Mouse (Mus musculus) layer of hippocampus, adult 9-10 months (tissue): ENCODE measurements around the gene Selp.
A peak's percentile ranks its signal among the peaks of the same experiment; 100 is the strongest.

Experiments used
- DNase-seq: peaks from one replicate; pipeline ENCODE4 v3.0.0; 2022; ENCODE audit warnings: low spot score

The Selp gene

GRCm38 (mm10) chr1:164119892-164120776 lies 5.1 kb downstream of the Selp start:
- no peak for DNase-seq

- DNase-seq = no peak
These were observed 5.7 kb downstream of the Selp start for GRCm38 (mm10) chr1:164120777-164121158.

- DNase-seq = no peak
These were observed 8.8 kb downstream of the Selp start for GRCm38 (mm10) chr1:164123836-164124235.

- no peak for DNase-seq
These were observed 14.9 kb downstream of the Selp start for GRCm38 (mm10) chr1:164130013-164130412.

GRCm38 (mm10) chr1:164132609-164133008 lies 17.5 kb downstream of the Selp start:
- DNase-seq = no peak

- DNase-seq = no peak
These were observed 19.0 kb downstream of the Selp start for GRCm38 (mm10) chr1:164134101-164134500.

DNA sequence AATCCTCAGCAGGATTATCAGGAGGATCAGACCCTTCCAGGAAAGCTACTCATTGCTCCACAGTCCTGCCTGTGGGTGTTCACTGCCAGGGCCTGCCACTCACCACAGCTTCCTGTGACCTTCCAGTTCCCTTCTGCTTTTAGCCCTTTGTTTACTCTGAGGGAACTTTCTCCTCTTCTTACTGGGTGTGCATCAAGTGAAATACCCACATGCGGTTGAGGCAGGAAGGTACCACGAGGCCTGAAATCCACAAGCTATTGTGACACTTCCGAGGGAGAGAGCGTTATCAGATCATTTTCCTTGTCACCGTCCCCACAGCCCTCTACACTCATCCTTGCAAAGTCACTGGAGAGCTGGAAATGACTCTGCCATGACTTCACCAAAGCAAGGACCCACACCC lies 20.3 kb downstream of the Selp start:
- DNase-seq = no peak

DNA sequence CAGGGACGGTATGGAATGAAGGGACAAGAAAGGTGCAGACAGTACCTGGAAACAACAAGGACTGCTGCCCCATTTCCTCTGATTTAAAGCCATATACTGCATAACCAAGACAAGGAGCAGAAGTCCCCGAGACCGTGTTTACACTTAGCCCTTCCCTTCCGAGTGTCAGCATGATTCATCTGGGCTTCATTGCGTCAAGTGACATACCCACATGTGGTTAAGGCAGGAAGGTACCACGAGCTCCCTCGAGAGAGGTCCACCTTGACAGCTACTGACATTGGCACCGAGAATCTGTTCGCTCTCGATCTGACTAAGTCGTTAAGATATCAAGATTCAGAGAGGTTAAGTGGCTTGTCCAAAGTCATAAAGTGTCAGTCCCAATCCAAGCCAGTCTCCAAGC lies 20.9 kb downstream of the Selp start:
- DNase-seq = no peak

DNA sequence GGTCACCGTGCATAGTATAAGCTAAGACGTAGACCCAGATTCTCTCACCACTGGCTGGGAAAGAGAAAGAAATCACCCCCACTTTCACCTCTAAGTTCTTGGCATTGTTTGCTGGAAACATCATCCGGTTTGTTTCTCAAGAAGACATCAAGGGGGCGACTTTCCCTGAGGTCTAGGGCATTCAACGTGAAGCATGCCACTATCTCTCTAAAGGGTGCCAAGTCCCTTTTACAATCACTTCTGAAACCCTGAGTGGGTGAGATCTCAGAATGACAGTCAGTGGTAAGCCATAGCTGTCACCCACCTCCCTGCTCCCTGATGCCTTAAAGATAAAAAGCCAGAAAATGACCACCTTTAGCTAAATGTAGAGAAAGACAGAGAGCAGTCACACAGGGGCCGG lies 21.6 kb downstream of the Selp start:
- no peak for DNase-seq

DNA sequence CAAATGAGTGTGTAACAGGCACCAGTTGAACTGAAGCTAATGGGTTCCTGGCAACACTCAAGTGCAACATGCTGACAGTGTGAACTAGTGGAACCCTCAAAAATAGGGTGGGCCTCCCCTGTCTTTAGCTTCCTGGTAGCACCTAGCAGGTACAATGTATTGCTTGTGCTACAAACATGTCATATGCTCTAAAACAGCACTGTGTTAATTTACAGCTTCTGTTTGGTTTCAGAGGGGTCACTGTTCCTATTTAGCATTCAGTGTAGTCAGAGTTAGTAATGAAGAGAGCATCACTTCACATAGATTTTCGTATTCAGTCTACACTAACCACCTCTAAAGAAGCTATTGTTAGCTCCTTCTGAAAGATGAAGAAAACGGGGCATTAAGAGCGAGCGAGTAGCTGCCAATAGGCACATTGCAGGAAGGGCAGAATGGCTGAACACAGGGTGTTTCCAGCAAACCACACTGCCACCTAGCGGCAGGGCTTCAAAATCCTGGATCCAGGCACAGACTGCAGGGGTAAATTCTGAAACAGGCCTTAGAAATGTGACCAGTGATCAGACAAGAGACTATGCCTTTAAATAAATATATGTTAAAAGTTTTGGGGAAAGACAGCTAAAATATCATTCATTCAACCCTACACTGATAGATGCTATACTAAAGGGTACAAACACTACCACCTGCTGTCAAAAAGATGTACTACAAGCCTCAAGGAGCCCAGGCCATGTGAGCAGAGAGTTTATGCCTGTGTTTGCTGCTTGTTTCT lies 23.5 kb downstream of the Selp start:
- DNase-seq = peak; percentile 60

- no peak for DNase-seq
These were observed 24.4 kb downstream of the Selp start for GRCm38 (mm10) chr1:164139464-164139863.

GRCm38 (mm10) chr1:164149083-164149482 lies 34.0 kb downstream of the Selp start:
- no peak for DNase-seq

- no peak for DNase-seq
These were observed 36.5 kb downstream of the Selp start, which contains the start of gene F5 for GRCm38 (mm10) chr1:164151387-164152088. Gene F5 (plus strand): TSS chr1:164151838.

- DNase-seq = no peak
These were observed 37.8 kb downstream of the Selp start for GRCm38 (mm10) chr1:164152836-164153235.

DNA sequence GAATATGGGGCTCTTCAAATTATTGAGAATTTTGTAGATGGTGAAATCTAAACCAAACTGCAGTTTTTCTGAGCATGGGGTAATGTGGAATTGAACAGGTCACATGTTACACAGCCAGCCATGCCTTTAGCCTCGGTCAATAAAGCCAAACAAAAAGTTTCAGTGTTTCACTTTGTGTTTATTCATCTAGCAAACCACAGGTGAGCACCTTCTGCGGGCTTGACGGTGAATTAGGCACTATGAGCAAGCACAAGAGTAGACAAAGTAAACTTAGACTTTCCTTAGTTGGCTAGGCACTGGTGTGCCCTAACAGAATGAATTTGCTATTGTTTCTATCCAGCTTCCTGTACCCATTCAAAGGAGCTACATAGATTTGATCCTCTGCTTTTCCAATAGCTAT lies 39.9 kb downstream of the Selp start:
- DNase-seq = no peak

DNA sequence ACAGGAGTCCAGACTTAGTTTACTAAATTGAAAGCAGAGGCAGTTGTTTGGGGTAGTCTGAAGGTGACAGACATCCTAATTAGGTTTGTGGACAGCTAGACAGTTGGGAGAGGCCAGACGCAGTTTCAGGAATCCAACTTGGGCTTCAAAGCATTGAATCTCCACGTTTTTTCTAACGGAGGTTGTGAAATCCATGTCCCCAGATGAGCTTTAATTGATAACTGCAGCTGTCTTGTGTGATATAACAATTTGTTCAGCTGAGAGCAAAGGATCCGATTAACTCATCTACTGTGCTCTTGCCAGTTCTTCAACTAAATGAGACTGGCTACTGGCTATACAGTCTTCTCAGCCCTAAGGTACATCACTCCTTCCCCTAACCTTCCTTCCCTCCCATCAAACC lies 43.5 kb downstream of the Selp start:
- DNase-seq = no peak

GRCm38 (mm10) chr1:164159781-164160180 lies 44.7 kb downstream of the Selp start:
- DNase-seq = no peak

- DNase-seq = no peak
These were observed 47.7 kb downstream of the Selp start for GRCm38 (mm10) chr1:164162745-164163144.

- DNase-seq = no peak
These were observed 53.8 kb downstream of the Selp start for GRCm38 (mm10) chr1:164168818-164169217.

DNA sequence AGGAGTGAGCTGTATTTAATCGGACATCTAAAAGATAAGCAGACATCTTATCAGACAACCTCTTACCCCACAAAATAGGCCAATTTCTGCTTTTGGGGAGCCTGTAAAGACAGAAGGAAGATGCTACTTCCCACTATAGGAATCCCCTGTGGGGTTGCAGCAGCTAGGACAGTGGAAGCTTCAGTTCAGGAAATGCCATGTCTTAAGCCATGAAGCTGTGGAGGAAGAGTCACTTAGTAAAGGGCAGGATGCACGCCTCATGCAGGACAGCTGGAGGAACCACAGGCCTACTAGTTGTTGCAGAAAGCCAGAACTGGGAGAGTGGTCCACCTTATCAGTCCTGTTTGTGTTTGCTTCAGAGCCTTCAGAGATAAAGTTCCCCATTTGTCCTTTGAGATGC lies 55.4 kb downstream of the Selp start:
- DNase-seq = no peak

DNA sequence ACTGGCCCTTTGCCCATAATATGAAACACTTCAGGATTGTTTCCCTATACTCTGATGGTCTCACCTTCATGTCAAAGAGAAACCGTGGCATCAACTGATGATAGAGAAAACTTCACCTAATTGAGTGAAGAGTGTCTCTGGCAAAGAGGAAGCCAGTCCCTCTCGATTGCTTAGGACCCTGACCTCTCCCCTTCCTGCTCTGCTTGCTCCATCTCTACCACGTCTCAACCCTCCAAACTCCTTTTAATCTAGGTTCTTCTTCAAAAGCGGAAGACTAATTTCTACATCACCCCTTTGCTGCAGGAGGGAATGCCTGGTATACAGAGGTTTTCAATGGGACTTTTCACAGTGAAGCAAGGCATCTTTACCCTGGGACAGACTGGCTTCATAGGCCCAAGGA lies 58.1 kb downstream of the Selp start:
- DNase-seq = no peak

DNA sequence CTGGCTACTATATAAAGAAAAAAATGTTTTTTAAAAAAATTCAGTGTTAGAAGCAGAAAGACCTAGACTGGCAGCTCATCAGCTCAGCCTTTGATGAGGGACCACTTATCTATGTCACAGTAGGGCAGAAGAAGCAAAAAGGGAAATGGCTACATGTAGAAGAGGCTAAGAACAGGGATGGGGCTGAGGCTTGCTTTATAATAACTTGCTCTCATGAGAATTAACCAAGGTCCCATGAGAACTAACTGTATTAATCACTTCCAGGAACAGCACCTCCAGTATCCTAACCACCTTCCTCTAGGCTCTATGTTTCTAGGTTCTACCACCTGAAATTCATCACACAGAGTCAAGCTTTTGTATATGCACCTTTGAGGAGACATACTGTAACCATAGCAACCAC lies 61.8 kb downstream of the Selp start:
- DNase-seq = no peak

- DNase-seq = no peak
These were observed 63.4 kb downstream of the Selp start for GRCm38 (mm10) chr1:164178429-164178828.
